8 mouse cellular contexts compared by ENCODE assay signal in the genomic region with DNA sequence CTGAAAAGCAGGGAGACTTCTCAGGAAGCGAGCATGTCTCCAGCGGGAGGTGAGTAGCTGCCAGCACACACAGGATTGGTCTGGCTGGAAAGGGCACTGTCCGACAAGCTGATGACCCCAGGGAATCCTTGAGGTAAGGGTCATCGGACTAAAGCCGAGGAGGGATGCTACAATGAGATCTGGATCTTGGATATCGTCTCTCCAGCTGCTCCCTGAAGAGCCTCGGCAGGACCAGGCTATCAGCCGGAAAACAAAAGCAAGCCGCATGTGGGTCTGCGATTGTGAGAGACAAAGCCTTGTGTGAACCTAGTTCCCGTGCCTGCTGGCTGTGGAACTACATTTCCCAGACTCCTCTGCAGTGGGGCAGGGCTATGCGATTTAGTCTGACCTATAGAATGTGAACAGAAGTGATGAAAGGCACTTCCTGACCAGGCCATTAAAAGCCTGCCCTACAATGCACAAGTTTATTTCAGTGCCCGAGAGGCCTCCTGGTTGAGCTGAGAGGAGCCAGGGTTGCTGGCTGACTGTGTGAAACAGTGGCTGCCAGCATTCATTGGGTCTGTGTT.
A peak's percentile ranks its signal among the peaks of the same experiment; 100 is the strongest.
DNase-seq lines count a peak whose midpoint lies in the region; ATAC-seq and TF ChIP-seq lines count a peak whose summit lies in the region.

No protein-coding gene starts in this region.

- peak overlapping the region; percentile 46 for H3K4me3 ChIP-seq in ES-Bruce4 (ENCODE audit: low read depth, low read length)
- peak overlapping the region; percentile 37 for H3K4me3 ChIP-seq in forebrain, embryonic 15.5 days

- 0 out of 2 replicates have a peak overlapping the region, but pooled peaks have one; percentile 6 for H3K9ac ChIP-seq in ES-Bruce4 (ENCODE audit: low read depth, poor library complexity, severe bottlenecking)
- H3K9ac ChIP-seq in forebrain, embryonic 15.5 days (replicated peaks): peak overlapping the region; percentile 61

- 0 out of 2 replicates have a peak, but pooled peaks have one; percentile 22 for TF ChIP-seq EP300 in ES-Bruce4 (IDR thresholded peaks at IDR 0.05; ENCODE audit: insufficient read depth, low read depth, low read length)

- 2% methylated on average over 13 of the region's 13 CpGs for WGBS in forebrain, embryonic 15.5 days

- H3K36me3 ChIP-seq in ES-Bruce4 (ENCODE audit: control insufficient read depth, insufficient read depth, low read length, poor library complexity, severe bottlenecking): no peaks in the 10 kb centered on the region
- H3K36me3 ChIP-seq in forebrain, embryonic 15.5 days: no peaks in the 10 kb centered on the region

- no peaks in the 10 kb centered on the region for H3K9me3 ChIP-seq in ES-Bruce4 (replicated peaks; ENCODE audit: control insufficient read depth, insufficient read depth, low read length, poor library complexity, severe bottlenecking)
- no peaks in the 10 kb centered on the region for H3K9me3 ChIP-seq in forebrain, embryonic 15.5 days

- DNase-seq in c-Kit-positive CD71-positive TER-119-negative erythroid progenitor cells, embryonic 14.5 days (ENCODE audit: low read depth): peak; percentile 44
- peak; percentile 76 for DNase-seq in induced T-regulatory cell, adult 2 months (ENCODE audit: low read depth)
- peak; percentile 18 to 64 for DNase-seq in left cerebral cortex, adult 8-10 months (ENCODE audit: low spot score in 2 of 2)
- peak; percentile 54 for DNase-seq in right cerebral cortex, postnatal 25 days
- DNase-seq in adrenal gland, postnatal 4 days (ENCODE audit: low spot score in 2 of 2): no peak

- ATAC-seq in forebrain, embryonic 15.5 days (replicated peaks): peak; percentile 98
- ATAC-seq in megakaryocyte, adult 5-6 weeks (ENCODE audit: poor library complexity, severe bottlenecking): peak; percentile 97

- H3K27me3 ChIP-seq in ES-Bruce4 (ENCODE audit: control insufficient read depth, insufficient read depth, low read length, poor library complexity, severe bottlenecking): no peaks in the 10 kb centered on the region
- H3K27me3 ChIP-seq in forebrain, embryonic 15.5 days: no peaks in the 10 kb centered on the region

- no peak for TF ChIP-seq CTCF in ES-Bruce4 (IDR thresholded peaks at IDR 0.05; ENCODE audit: low read depth, low read length)

- H3K27ac ChIP-seq in ES-Bruce4 (ENCODE audit: insufficient read depth, low read length): no peak overlapping the region
- H3K27ac ChIP-seq in forebrain, embryonic 15.5 days (replicated peaks): peak overlapping the region; percentile 87

- peak; percentile 31 for TF ChIP-seq POLR2A in ES-Bruce4 (IDR thresholded peaks at IDR 0.05; ENCODE audit: insufficient read depth, low read length)

- H3K4me2 ChIP-seq in forebrain, embryonic 15.5 days (replicated peaks): peak overlapping the region; percentile 54

- H3K4me1 ChIP-seq in ES-Bruce4 (ENCODE audit: control insufficient read depth, insufficient read depth, low read length): no peaks in the 10 kb centered on the region
- H3K4me1 ChIP-seq in forebrain, embryonic 15.5 days: peaks cover 17% of the 10 kb centered on the region

Comparison
In these comparisons a context has a peak if more than half of its experiments do, and no peak if none do; other contexts are left out.
1. DNase-seq: peak in c-Kit-positive CD71-positive TER-119-negative erythroid progenitor cells, embryonic 14.5 days (single experiment), induced T-regulatory cell, adult 2 months (single experiment), left cerebral cortex, adult 8-10 months (2 of 2) and right cerebral cortex, postnatal 25 days (single experiment); none in adrenal gland, postnatal 4 days (0 of 2).